Mouse (Mus musculus) spleen, adult 2 months (tissue): ENCODE measurements around the gene Slc17a1.

Source experiments
- CTCF ChIP-seq: fragments of 200-500 bp; IDR thresholded peaks from 2 replicates; pipeline ENCODE4 v1.5.1; 2011; ENCODE audit warnings: mild to moderate bottlenecking, inconsistent platforms; ENCODE audit not compliant: insufficient read depth, insufficient read length, insufficient replicate concordance; ENCODE audit errors: extremely low read depth
- POLR2A ChIP-seq: fragments of 200-500 bp; IDR thresholded peaks from 2 replicates; pipeline ENCODE4 v1.6.1; 2011; ENCODE audit warnings: low read depth, low read length, inconsistent platforms

GRCm38 (mm10) chr13:23914376-23915167 lies 47.0 kb downstream of the Slc17a1 start, which contains the start of gene Slc17a4:
- no peak for TF ChIP-seq CTCF
- no peak for TF ChIP-seq POLR2A
